Mouse (Mus musculus) liver, embryonic 14.5 days (tissue): ENCODE results near the gene 2210011C24Rik. TPM values are rescaled to one million over a fixed set of nuclear protein-coding genes. Genes with fewer than 3 reads are reported as not detected.

Experiments used
- ATAC-seq: fragments of 200-750 bp; cut with Nextera tagmentation; 2 replicates; pipeline ENCODE4 v1.8.0; 2017; ENCODE audit warnings: moderate number of reproducible peaks, mild to moderate bottlenecking, moderate library complexity; ENCODE audit not compliant: insufficient read depth
- DNase-seq, 3 experiments: peaks; one replicate each; pipeline ENCODE4 v3.0.0-alpha.2; 2012 to 2013; ENCODE audit warnings: low read depth in 3 of 3, low spot score in 3 of 3
- H3K27ac ChIP-seq: fragments of 300-500 bp; sonication (generic); 2 replicates; pipeline ENCODE4 v1.5.1; 2014; ENCODE audit warnings: moderate library complexity, mild to moderate bottlenecking, control low read depth, inconsistent platforms
- H3K27me3 ChIP-seq: fragments of 300-500 bp; sonication (generic); 2 replicates; pipeline ENCODE4 v1.6.1; 2014; ENCODE audit warnings: mild to moderate bottlenecking, low read length, moderate library complexity; ENCODE audit not compliant: control insufficient read depth, insufficient read depth
- H3K36me3 ChIP-seq: fragments of 300-500 bp; sonication (generic); replicated peaks from 2 replicates; pipeline ENCODE4 v1.6.1; 2014; ENCODE audit warnings: low read depth; ENCODE audit not compliant: control insufficient read depth, insufficient read depth
- H3K4me1 ChIP-seq, 2 experiments: fragments of 200-500 bp in 1 of 2; fragments of 300-500 bp in 1 of 2; sonication (generic) in 1 of 2; replicated peaks; 2 replicates each; pipeline ENCODE4 v1.6.1; 2012 to 2014; ENCODE audit warnings: antibody characterized with exemption in 1 of 2, inconsistent platforms in 1 of 2, low read length in 1 of 2; ENCODE audit not compliant: control insufficient read depth in 2 of 2, insufficient read depth in 2 of 2
- H3K4me2 ChIP-seq: fragments of 300-500 bp; sonication (generic); 2 replicates; pipeline ENCODE4 v1.6.1; 2014; ENCODE audit warnings: low read depth, mild to moderate bottlenecking, control low read depth, moderate library complexity
- H3K4me3 ChIP-seq, 2 experiments: fragments of 200-500 bp in 1 of 2; fragments of 300-500 bp in 1 of 2; sonication (generic) in 1 of 2; 2 replicates each; pipeline ENCODE4 v1.5.1; 2012 to 2014; ENCODE audit warnings: low read depth in 2 of 2, low read length in 2 of 2, mild to moderate bottlenecking in 2 of 2, control low read depth in 1 of 2, inconsistent platforms in 1 of 2, moderate library complexity in 1 of 2; ENCODE audit not compliant: insufficient read depth in 1 of 2
- H3K9ac ChIP-seq: fragments of 300-500 bp; sonication (generic); replicated peaks from 2 replicates; pipeline ENCODE4 v1.6.1; 2014; ENCODE audit warnings: mild to moderate bottlenecking, control low read depth, moderate library complexity
- H3K9me3 ChIP-seq: fragments of 300-500 bp; sonication (generic); 2 replicates; pipeline ENCODE4 v1.6.1; 2016; ENCODE audit warnings: low read length, mixed read lengths; ENCODE audit not compliant: control insufficient read depth
- CTCF ChIP-seq: IDR thresholded peaks from 2 replicates; pipeline ENCODE4 v1.5.1; 2016; ENCODE audit warnings: antibody characterized with exemption, low read depth, control low read depth
- EP300 ChIP-seq: IDR thresholded peaks from 2 replicates; pipeline ENCODE4 v1.6.1; 2016; ENCODE audit warnings: antibody characterized with exemption, low read depth
- WGBS: fragments of 180-500 bp; shearing (Covaris S2); extraction: QIAGEN DNeasy Blood & Tissue Kit; methylation state at CpG from one replicate; pipeline ENCODE4 v1.1.7; 2014; ENCODE audit not compliant: insufficient replicate concordance; 5-methylcytosine and 5-hydroxymethylcytosine counted together
- polyA plus RNA-seq, 2 experiments: library from polyadenylated mRNA; depleted of rRNA in 1 of 2; stranded (reverse) in 1 of 2; unstranded in 1 of 2; fragments of >200 nt; fragmentation: Nextera tagmentation in 1 of 2; extraction: Ambion mirVana in 1 of 2; gene quantifications; 2 replicates each; pipeline versions ENCODE4 v1.2.1 to v1.2.3; 2012 to 2014

Gene 2210011C24Rik
- polyA plus RNA-seq, 2 experiments: not detected

DNA sequence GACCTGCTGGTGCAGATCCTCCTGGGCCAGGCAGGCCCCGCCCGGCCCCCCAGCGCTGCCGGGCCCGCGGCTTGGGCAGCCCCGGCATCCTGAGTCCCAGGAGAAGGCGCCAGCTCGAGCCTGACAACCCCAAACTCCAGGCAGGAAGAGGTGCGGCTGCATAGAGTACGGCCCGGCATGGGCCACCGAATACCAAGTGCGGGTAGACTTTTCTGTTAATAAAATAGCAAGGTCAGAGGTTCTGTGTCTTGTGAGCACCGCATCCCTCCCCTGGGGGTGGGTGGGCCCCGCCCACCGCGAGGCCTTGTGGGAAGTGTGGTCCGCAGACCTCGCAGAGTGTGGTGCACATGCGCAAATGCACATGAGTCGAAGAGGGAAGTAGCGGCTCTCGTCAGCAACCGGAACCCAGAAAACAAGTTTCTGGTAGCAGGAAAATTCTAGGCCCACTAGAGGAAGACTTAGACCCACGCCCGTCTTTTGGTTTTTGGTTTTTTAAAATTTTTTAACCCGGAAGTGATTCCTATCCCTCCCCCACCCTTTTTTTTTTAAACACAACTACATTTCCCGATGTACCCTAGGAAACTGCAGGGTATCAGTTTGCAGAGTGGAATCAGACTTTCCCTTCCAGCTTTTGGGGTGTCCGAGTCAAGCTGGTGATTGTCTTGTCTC, 7.3 kb downstream of the 2210011C24Rik start:
- TF ChIP-seq CTCF (no peak), EP300 (no peak)
- under 1% methylated on average over 30 of the region's 30 CpGs for WGBS
- H3K27ac ChIP-seq: peak overlapping the region; percentile 71
- H3K4me2 ChIP-seq: peak overlapping the region; percentile 90
- peak overlapping the region; percentile 67 for H3K4me3 ChIP-seq
- ATAC-seq (peak; percentile 87), DNase-seq (peak; percentile 80 to 85 (median 81))
- peak overlapping the region; percentile 68 for H3K9ac ChIP-seq
- peaks cover 6 to 7% of the 10 kb centered on the region in 2 experiments for H3K4me1 ChIP-seq
- no peaks in the 10 kb centered on the region for H3K9me3 ChIP-seq
- H3K27me3 ChIP-seq: peaks cover 3% of the 10 kb centered on the region
- peaks cover 21% of the 10 kb centered on the region for H3K36me3 ChIP-seq

DNA sequence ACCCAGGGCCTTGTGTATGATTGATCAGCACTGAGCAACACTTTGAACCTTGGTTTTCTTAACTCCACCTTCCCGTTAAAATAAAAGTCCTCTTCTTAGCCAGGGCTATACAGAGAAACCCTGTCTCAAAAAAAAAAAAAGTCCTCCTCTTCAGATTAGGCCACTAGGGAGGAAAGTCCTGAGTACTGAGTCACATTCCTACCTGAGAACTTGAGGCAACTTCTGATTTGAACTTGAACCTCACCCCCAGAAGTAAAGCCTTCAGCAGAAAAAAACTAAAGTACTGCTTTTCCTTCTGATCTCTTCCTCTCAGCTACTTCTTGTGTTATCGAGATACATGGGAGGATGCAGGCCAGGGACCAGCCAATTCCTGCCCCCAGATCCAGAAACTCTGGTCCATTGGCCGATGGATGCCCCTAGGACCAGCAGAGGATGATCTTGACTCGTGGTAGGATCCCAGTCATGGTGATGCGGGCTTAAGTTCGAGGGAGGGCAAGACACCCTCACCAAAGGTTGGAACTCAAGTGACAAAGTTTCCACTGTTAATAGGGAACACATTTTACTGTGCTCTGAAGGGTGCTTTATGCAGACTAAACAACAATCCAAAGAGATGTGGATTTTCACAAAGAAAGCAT, 8.2 kb downstream of the 2210011C24Rik start:
- H3K27me3 ChIP-seq: no peaks in the 10 kb centered on the region
- peak overlapping the region; percentile 27 for H3K27ac ChIP-seq
- peaks cover 25% of the 10 kb centered on the region for H3K36me3 ChIP-seq
- peak overlapping the region; percentile 90 for H3K4me2 ChIP-seq
- no peaks in the 10 kb centered on the region for H3K9me3 ChIP-seq
- DNase-seq (no peak), ATAC-seq (no peak)
- TF ChIP-seq EP300 (no peak), CTCF (no peak)
- 70% methylated on average over 6 of the region's 6 CpGs for WGBS
- H3K4me1 ChIP-seq: peaks cover 10 to 11% of the 10 kb centered on the region in 2 experiments
- peak overlapping the region; percentile 45 for H3K9ac ChIP-seq
- no peak overlapping the region; a peak in 1 of 4 replicates for H3K4me3 ChIP-seq

DNA sequence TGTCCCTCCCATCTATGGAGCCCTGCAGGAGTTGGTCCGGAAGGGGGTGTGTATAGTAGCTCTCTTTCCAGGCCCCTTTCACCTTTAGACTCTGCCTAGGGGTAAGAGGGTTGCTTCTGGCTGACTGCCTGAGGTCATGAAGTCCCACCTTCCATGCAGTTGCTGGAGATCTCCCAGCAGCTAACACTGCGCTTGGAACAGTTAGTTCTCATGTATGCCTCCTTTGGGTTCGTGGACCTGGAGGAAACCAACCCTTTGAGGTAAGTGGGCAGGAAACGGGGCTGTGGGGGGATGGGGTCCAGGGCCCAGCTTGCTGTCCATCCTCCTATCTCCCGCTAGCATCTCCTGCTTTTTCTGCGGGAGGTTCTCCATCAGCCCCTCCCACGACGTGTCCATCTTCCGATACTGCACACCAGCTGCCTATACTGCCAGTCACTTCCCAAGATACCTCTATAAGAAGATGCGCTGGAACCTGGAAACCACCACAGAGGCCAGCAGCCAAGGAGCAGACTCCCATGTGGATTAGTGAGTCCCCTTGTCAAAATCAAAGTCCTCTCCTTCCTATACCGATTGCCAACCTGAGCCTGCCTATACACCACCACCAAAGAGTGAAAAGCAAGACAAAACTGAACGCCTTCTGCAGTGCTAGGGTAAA, 8.9 kb downstream of the 2210011C24Rik start:
- ATAC-seq: no peak

DNA sequence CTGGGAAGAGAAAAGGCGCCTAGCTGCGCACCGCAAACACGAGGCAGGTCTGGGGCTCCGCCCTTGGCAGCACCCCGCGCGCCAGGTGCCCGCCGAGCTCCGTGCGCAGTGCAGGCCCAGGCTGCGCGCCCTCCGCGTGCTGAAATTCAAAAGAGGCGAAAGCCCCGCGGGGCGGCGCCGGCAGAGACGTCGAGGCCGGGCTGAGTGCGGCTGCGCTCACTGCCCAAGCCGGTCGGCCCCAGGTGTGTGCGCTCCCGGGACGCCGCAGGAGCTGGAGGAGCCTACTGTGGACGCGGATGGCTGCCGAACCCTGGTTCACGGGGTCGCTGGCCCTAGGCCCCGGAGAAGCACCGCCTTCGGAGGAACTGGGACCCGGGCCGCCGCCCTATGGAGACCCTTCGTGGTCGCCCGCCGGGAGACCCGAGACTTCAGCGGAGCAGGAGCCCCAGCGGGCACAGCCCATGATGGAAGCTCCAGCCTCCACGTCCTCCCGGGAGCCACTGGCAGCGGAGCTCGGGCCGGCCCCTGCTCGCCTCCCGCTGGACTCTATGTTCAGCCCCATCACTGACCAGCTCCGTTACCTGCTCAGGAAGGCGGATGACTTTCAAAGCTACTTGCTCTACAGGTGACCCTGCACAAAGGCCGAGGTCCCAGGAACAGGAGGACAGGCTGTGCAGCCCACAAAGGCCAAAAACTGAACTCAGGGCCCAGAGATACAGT, 10.5 kb downstream of the 2210011C24Rik start, which contains the start of gene 1700067K01Rik:
1700067K01Rik (plus strand) TSS at position 222 of the 720 bp plus-strand sequence.
- Histone ChIP-seq H3K27me3 (no peaks in the 10 kb centered on the region), H3K9me3 (no peaks in the 10 kb centered on the region), H3K4me2 (no peak within 1 kb of the TSS), H3K27ac (no peak within 1 kb of the TSS), H3K4me3 (no peak within 1 kb of the TSS), H3K4me1 (peaks cover 10 to 11% of the 10 kb centered on the region in 2 experiments), H3K36me3 (peaks cover 25% of the 10 kb centered on the region), H3K9ac (no peak within 1 kb of the TSS)
- DNase-seq: no peak
- WGBS: 85% methylated on average over 60 of the region's 61 CpGs
- TF ChIP-seq EP300: no peak
- no peak for TF ChIP-seq CTCF
- no peak for ATAC-seq

More for the DNA sequence above, 8.9 kb downstream of the 2210011C24Rik start:
- Histone ChIP-seq H3K4me1 (peaks cover 10 to 11% of the 10 kb centered on the region in 2 experiments), H3K27ac (no peak overlapping the region), H3K4me3 (no peak overlapping the region), H3K36me3 (peaks cover 25% of the 10 kb centered on the region), H3K27me3 (no peaks in the 10 kb centered on the region), H3K4me2 (no peak overlapping the region), H3K9me3 (no peaks in the 10 kb centered on the region), H3K9ac (no peak overlapping the region)
- no peak for TF ChIP-seq CTCF
- no peak for TF ChIP-seq EP300
- WGBS: 67% methylated on average over 12 of the region's 12 CpGs
- no peak for DNase-seq
